Mouse (Mus musculus) CD4-positive, CD25-positive, alpha-beta regulatory T cell (primary cell): Measurements from ENCODE around the gene Hnrnpm. TPM values are rescaled to one million over a fixed set of nuclear protein-coding genes. Genes with fewer than 3 reads are reported as not detected.

Source experiments
- polyA plus RNA-seq: library from polyadenylated mRNA; unstranded; fragments of 100-300 nt; shearing (Covaris generic); gene quantifications from one replicate; pipeline ENCODE4 v1.2.1, GENCODE M21; 2017

The Hnrnpm gene
- 381 TPM for polyA plus RNA-seq

GRCm38 (mm10) chr17:33686760-33687159 lies at the start of gene Hnrnpm:
TSS of gene Hnrnpm (minus strand) at chr17:33686860.

GRCm38 (mm10) chr17:33718384-33718881 lies 31.8 kb upstream of the Hnrnpm start, which contains the start of gene March2:
TSS of gene March2 (minus strand) at chr17:33718670.

GRCm38 (mm10) chr17:33637516-33638276 lies 49.0 kb downstream of the Hnrnpm start, which contains the start of gene Pram1:
TSS of gene Pram1 (plus strand) at chr17:33638056.

GRCm38 (mm10) chr17:33628621-33629486 lies 57.8 kb downstream of the Hnrnpm start, which contains the start of gene Zfp414:
TSS of gene Zfp414 (plus strand) at chr17:33629090.

Other genes with a start within 250 kb of the Hnrnpm start
- 111 TPM for gene Adamts10, start 162.7 kb downstream of the Hnrnpm start, polyA plus RNA-seq
- 34.4 TPM for gene Myo1f, start 131.2 kb downstream of the Hnrnpm start, polyA plus RNA-seq
- 74.9 TPM for gene Zfp414, start 57.8 kb downstream of the Hnrnpm start, polyA plus RNA-seq
- gene Pram1, start 48.8 kb downstream of the Hnrnpm start, polyA plus RNA-seq: 2.2 TPM
- gene March2, start 31.8 kb upstream of the Hnrnpm start, polyA plus RNA-seq: 122 TPM
- 284 TPM for gene Rab11b, start 73.7 kb upstream of the Hnrnpm start, polyA plus RNA-seq
- 4.3 TPM for gene Angptl4, start 95.0 kb upstream of the Hnrnpm start, polyA plus RNA-seq
- 8.6 TPM for gene Kank3, start 123.7 kb upstream of the Hnrnpm start, polyA plus RNA-seq
- gene Rps28, start 137.7 kb upstream of the Hnrnpm start, polyA plus RNA-seq: 904 TPM
- gene Ndufa7, start 137.7 kb upstream of the Hnrnpm start, polyA plus RNA-seq: 318 TPM
- gene Cd320, start 156.2 kb upstream of the Hnrnpm start, polyA plus RNA-seq: 19.6 TPM
- not detected for gene Gm7029, start 187.0 kb upstream of the Hnrnpm start, polyA plus RNA-seq
- 9.8 TPM for gene Kifc1, start 203.8 kb upstream of the Hnrnpm start, polyA plus RNA-seq
- 4.2 TPM for gene Platr17, start 218.3 kb upstream of the Hnrnpm start, polyA plus RNA-seq
- 123 TPM for gene Daxx, start 222.6 kb upstream of the Hnrnpm start, polyA plus RNA-seq
- 644 TPM for gene Tapbp, start 229.0 kb upstream of the Hnrnpm start, polyA plus RNA-seq
- 22.0 TPM for gene Zbtb22, start 229.0 kb upstream of the Hnrnpm start, polyA plus RNA-seq
- gene Rgl2, start 242.7 kb upstream of the Hnrnpm start, polyA plus RNA-seq: 184 TPM